Mouse (Mus musculus): ENCODE measurements at regions not wholly inside any gene's neighbourhood (a gene's known extent, or its start where the extent isn't known, plus 50 kb on each side); places are given as distances from the start of the nearest gene placed in this dataset.

DNA sequence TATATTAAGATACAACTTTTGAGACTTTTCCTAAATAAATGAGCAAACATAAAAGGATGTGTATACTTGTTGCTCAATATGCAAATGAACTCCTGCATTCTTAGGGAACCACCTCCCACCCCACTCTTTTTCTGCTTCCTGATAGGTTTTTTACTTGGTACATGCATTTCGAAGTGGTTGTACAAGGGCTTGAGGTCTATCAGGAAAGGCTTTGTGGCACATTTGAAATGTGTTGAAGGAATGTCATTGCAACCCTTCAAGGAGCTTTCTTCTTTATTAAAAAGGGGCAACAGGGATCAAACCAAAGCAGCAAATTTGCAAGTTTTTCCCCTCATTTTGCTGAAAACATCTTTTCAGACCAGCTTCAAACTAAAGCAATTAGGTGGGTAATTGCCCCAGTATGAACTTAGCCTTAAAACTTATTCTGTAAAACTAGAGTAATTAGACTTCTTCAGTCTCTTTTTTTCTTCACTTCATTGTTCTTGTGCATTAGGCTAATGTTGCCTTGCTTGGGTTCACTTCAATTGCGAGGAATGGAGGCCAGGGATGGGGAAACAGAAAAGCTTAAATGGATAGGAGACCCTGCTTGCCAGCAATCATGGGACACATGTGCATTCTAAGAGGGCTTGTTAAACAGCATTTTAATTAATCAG lies 96.1 kb upstream of the Igbp1b start:
- no peak for TF ChIP-seq CTCF (IDR thresholded peaks at IDR 0.05; ENCODE audit: low read depth)
- TF ChIP-seq EP300 (IDR thresholded peaks at IDR 0.05; ENCODE audit: low read depth), result no peak
